Mouse (Mus musculus): Measurements from ENCODE around the gene Drp2.
A peak's percentile ranks its signal among the peaks of the same experiment; 100 is the strongest.

Drp2 gene

GRCm38 (mm10) chrX:134403863-134404583 lies at the start of gene Drp2:
Gene Drp2 (plus strand): TSS chrX:134404551.
- no peak for DNase-seq (ENCODE audit: low spot score)

DNA sequence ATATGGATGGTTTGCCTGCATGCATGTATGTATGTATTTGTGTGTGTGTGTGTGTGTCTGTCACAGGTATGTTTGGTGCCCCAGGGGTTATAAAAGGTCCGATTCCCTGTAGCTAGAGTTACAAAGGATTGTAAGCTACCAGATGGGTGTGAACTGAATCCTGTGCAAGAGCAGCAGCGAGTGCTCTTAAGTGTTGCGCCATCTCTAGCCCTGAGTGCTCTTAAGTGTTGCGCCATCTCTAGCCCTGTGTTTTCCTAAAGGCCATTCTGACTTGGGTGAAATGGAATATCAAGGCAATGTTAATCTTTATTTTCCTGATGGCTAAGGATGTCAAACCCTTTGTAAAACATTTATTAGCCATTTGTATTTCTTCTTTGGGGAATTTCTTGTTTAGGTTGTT lies 45.0 kb upstream of the Drp2 start:
- DNase-seq (ENCODE audit: low spot score): peak; percentile 5

DNA sequence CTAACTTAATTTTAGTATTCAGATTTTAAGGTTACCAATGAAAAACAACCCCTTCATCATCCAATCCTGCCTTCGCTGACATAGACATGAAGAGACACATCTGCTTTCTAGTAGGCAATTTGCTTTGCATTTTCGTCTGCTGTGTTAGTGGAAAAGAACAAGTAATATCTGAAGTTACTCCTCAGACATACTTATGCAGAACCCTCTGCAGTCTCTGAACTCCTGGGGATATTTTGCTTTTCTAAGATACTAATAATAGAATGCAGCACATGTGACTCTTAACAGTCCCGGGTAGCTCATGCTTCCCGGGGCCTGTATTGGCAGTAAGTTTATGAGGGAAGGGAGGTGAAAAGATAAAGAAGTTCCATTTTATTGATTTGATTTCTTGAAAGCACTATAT lies 42.2 kb upstream of the Drp2 start:
- DNase-seq (ENCODE audit: low spot score): no peak

DNA sequence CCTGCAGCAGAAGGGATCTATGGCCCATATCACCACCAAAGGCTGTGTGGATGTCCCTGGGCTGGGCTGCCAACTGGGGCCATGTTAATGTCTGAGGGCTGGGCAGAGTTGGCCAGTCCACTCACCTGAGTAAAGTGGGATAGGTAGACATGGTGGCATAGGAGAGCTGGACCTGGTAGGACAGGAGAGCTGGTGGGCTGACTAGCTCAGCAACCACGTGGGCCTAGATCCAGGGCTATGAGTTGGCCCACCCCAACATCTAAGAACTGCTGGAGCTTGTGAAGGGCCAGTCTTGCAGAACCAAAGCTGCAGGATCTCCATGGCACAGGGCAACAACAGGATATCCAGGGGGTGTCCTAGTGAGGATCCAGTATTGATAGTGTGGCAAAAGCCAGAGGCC lies 38.9 kb upstream of the Drp2 start:
- no peak for DNase-seq (ENCODE audit: low spot score)

DNA sequence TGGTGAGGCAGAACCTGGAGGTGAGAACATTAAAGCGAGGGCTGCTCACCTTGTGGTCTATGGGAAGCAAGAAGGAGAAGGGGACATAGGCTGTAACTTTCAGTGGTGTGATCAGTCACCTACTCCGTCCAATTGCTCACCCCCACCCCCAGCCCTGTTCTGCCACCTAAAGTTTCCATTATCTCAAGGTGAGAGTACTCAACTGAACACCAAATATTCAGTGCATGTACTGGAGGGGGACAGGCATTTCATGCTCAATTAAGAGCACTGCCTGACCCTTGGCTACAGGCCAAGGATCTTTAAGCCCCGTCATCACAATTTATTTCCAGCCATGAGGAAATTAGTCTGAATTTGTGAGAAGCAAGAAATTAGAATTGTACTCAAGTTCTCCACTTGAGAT lies 37.8 kb upstream of the Drp2 start:
- DNase-seq (ENCODE audit: low spot score): no peak

DNA sequence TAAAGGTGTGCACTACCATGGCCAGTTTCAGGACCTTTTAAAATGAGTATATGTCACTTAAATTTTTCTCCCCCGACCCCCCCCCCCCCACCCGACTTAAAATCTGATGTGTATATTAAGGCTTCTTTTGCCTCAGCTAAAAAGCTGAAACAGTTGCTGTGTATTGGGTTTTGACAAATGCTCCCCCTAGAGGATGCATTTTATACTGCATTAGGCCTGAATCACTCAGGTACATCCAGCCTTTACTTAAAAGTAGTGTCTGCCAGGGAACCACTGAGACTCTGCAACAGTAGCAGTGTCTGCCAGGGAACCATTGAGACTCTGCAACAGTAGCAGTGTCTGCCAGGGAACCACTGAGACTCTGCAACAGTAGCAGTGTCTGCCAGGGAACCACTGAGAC lies 33.1 kb upstream of the Drp2 start:
- no peak for DNase-seq (ENCODE audit: low spot score)

- no peak for DNase-seq (ENCODE audit: low spot score)
These were observed 30.2 kb upstream of the Drp2 start for GRCm38 (mm10) chrX:134374190-134374589.

GRCm38 (mm10) chrX:134384896-134385295 lies 19.5 kb upstream of the Drp2 start:
- DNase-seq (ENCODE audit: low spot score): no peak

DNA sequence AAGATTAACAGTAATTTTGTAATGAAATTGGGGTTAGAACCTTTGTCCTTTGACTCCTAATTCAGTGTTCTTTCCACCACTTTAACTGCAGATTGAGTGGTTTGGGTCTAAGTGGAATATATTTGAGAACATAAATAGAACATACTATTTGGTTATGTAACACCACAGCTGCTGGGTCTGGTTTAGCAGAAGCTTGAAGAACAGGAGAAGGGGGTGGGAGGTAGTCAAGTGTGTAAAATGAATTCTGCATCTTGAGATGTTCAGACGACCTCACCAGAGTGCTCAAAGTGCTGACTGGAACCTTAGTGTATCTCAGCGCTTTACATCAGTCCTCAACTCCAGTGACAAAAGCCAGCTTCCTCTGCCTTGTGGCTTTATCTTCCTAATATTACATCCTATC lies 5.4 kb upstream of the Drp2 start:
- DNase-seq (ENCODE audit: low spot score): no peak

DNA sequence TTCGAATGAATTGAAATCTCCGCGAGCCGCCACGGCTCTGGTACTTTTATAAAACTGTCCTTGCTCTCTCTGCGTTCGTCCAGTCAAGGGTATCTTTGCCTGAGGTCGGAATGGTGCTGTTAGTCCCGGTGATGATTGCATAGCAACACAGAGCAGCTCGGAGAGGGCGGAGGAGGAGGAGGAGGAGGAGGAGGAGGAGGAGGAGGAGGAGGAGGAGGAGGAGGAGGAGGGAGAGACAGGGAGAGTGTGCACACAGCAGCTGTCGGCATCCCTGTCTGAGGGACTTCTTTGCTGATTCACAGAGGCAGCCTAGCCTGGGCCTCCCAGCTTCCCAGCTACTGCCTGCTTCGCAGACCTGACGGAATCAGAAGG lies 219 bp downstream of the Drp2 start:
- DNase-seq (ENCODE audit: low spot score): no peak

- DNase-seq (ENCODE audit: low spot score): no peak
These were observed 5.1 kb downstream of the Drp2 start for GRCm38 (mm10) chrX:134409354-134409900.

DNA sequence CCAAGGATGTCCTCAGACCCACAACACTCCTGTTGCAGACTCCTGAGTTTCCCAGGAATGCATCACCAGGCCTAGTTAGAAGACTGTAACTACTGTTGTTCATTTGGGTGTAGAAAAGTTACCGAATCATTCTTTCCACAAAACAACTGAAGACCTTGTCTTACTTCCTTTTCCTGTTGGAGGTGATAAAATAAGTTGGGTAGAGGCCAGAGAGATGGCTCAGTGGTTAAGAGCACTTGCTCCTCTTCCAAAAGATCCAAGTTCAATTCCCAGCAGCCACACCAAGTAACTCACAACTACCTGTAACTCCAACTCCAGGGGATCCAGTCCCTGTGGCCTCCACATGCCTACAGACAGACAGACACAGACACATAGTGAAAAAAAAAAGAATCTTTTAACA lies 7.7 kb downstream of the Drp2 start:
- no peak for DNase-seq (ENCODE audit: low spot score)

GRCm38 (mm10) chrX:134420097-134420496 lies 15.7 kb downstream of the Drp2 start:
- DNase-seq (ENCODE audit: low spot score): no peak

GRCm38 (mm10) chrX:134424263-134424662 lies 19.9 kb downstream of the Drp2 start:
- DNase-seq (ENCODE audit: low spot score): no peak

DNA sequence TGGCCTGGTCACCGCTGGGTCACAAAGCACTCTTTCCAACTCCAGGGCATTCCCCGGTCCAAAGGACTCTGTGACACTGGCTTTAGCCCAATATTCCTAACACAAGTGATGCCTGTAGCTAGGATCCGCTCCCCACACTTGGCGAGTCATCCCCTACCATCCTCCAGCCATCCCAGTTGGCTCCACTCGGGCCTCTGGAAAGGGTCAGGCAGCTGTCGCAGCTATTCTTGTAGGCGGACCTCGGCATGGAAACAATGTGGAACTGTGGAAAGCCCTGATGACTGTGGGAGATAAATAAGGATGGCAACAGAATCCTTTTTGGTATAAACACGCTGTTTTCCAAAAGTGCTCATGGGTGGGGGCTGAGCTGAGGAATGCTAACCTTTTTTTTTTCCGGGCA lies 21.4 kb downstream of the Drp2 start:
- DNase-seq (ENCODE audit: low spot score): no peak

DNA sequence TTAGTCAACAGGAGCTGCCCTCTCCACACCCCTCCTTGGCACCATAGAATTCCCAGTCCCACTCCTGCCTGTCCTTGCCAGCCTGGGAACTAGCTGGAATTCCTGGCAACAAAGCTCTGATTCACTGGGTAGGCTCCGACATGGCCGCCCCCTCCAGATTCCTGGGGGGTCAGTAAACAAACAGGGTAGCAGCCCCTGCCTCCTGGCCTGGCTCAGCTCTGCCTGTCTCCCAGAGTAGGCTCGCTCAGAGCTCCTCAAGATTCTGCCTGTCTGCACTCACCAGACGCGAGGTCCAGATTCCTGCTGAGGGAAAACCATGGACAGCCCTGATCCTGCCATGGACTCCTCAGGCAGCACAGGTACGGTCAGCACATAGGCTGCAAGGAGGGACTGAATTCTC lies 22.5 kb downstream of the Drp2 start:
- no peak for DNase-seq (ENCODE audit: low spot score)

GRCm38 (mm10) chrX:134427307-134427706 lies 23.0 kb downstream of the Drp2 start:
- no peak for DNase-seq (ENCODE audit: low spot score)

GRCm38 (mm10) chrX:134474988-134475710 lies 70.8 kb downstream of the Drp2 start:
- DNase-seq (ENCODE audit: low spot score): no peak

GRCm38 (mm10) chrX:134476290-134476689 lies 71.9 kb downstream of the Drp2 start, which contains the start of gene Taf7l:
Gene Taf7l (minus strand): TSS chrX:134476490.
- no peak for DNase-seq (ENCODE audit: low spot score)

DNA sequence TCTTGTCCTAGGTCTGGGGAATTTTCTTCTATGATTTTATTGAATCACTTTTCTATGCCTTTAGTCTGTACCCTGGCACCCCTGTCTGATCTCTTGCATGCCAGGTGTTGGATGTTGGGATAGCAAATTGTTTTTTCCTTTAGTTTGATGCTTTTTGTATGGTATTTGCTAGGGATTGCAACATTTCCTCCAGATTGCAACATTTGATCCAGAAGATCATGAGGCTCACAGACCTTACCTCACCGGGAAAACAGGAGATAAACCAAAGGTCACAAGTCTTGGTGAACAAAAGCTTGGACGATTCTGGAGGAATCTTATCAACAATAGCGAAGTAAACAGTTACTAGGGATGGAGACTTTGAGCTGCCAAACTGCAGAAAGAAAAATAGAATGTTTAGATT lies 77.4 kb downstream of the Drp2 start:
- peak; percentile 60 for DNase-seq (ENCODE audit: low spot score)

DNA sequence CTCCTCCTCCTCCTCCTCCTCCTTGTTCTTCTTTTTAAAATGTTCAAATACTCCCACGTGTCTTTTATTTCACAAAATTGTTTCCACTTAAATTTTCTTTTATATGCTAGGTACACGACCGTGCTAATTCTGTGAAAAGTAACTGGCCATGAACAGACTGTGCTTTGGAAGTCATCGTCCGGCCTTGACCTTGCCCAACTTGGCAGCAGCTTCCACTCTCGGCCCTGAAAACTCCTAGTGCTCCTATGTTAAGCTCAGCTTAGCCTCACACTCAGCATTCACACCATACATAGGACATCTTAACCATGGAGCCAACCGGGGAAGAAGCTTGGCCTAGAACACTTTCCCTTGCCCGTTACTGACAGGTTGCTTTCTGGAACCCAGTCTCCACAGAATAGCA lies 96.3 kb downstream of the Drp2 start:
- no peak for DNase-seq (ENCODE audit: low spot score)

Data from yolk sac, embryonic 10.5 days (tissue).